Mouse (Mus musculus) heart, embryonic 13.5 days (tissue): ENCODE results near the gene Fndc3b. TPM values are rescaled to one million over a fixed set of nuclear protein-coding genes. Genes with fewer than 3 reads are reported as not detected.

Source experiments
- ATAC-seq: fragments of 200-750 bp; cut with Nextera tagmentation; 2 replicates; pipeline ENCODE4 v1.8.0; 2017; ENCODE audit warnings: moderate TSS enrichment; ENCODE audit not compliant: insufficient number of reproducible peaks, low FRiP score, low TSS enrichment; ENCODE audit errors: extremely low read depth
- H3K27ac ChIP-seq: fragments of 300-500 bp; sonication (generic); replicated peaks from 2 replicates; pipeline ENCODE4 v1.5.1; 2015; ENCODE audit warnings: moderate library complexity, mild to moderate bottlenecking, inconsistent platforms
- H3K27me3 ChIP-seq: fragments of 300-500 bp; sonication (generic); replicated peaks from 2 replicates; pipeline ENCODE4 v1.6.1; 2015; ENCODE audit warnings: mild to moderate bottlenecking, inconsistent platforms
- H3K36me3 ChIP-seq: fragments of 300-500 bp; sonication (generic); 2 replicates; pipeline ENCODE4 v1.6.1; 2015; ENCODE audit warnings: mild to moderate bottlenecking, inconsistent platforms
- H3K4me1 ChIP-seq: fragments of 300-500 bp; sonication (generic); 2 replicates; pipeline ENCODE4 v1.6.1; 2015; ENCODE audit warnings: inconsistent platforms
- H3K4me2 ChIP-seq: fragments of 300-500 bp; sonication (generic); 2 replicates; pipeline ENCODE4 v1.6.1; 2015; ENCODE audit warnings: inconsistent platforms, mild to moderate bottlenecking, moderate library complexity
- H3K4me3 ChIP-seq: fragments of 300-500 bp; sonication (generic); 2 replicates; pipeline ENCODE4 v1.5.1; 2015; ENCODE audit warnings: moderate library complexity, mild to moderate bottlenecking, inconsistent platforms
- H3K9ac ChIP-seq: fragments of 300-500 bp; sonication (generic); 2 replicates; pipeline ENCODE4 v1.6.1; 2015; ENCODE audit warnings: inconsistent platforms, mild to moderate bottlenecking, moderate library complexity
- H3K9me3 ChIP-seq: fragments of 300-500 bp; sonication (generic); 2 replicates; pipeline ENCODE4 v1.6.1; 2016; ENCODE audit warnings: inconsistent platforms
- WGBS: fragments of 180-500 bp; shearing (Covaris S2); methylation state at CpG from one replicate; pipeline ENCODE4 v1.1.7; 2015; ENCODE audit warnings: mixed read lengths; 5-methylcytosine and 5-hydroxymethylcytosine counted together
- polyA plus RNA-seq: library from polyadenylated mRNA; unstranded; fragments of >200 nt; fragmentation: Nextera tagmentation; extraction: Ambion mirVana; gene quantifications from 2 replicates; pipeline ENCODE4 v1.2.1, GENCODE M21; 2015

Gene Fndc3b
- polyA plus RNA-seq, 1 experiment from 2014 or later, result 22.3 TPM

GRCm38 (mm10) chr3:27691486-27692160, 19.5 kb downstream of the Fndc3b start:
- no peak overlapping the region for H3K4me2 ChIP-seq
- peaks cover 97% of the 10 kb centered on the region for H3K4me1 ChIP-seq
- H3K4me3 ChIP-seq, result no peak overlapping the region
- no peaks in the 10 kb centered on the region for H3K27me3 ChIP-seq
- no peaks in the 10 kb centered on the region for H3K9me3 ChIP-seq
- peak overlapping the region; percentile 91 for H3K27ac ChIP-seq
- no peak overlapping the region for H3K9ac ChIP-seq
- WGBS, result 75% methylated on average over 9 of the region's 9 CpGs
- no peak for ATAC-seq
- peaks cover 5% of the 10 kb centered on the region for H3K36me3 ChIP-seq

GRCm38 (mm10) chr3:27690030-27690429, 21.1 kb downstream of the Fndc3b start:
- peak; percentile 11; the same call in 1 of the 2 replicates for ATAC-seq
- Histone ChIP-seq H3K4me1 (peaks cover 95% of the 10 kb centered on the region), H3K9me3 (no peaks in the 10 kb centered on the region), H3K36me3 (peaks cover 8% of the 10 kb centered on the region), H3K27me3 (no peaks in the 10 kb centered on the region), H3K27ac (peak overlapping the region; percentile 91), H3K4me2 (peak overlapping the region; percentile 53), H3K4me3 (no peak overlapping the region), H3K9ac (0 out of 2 replicates have a peak overlapping the region, but pooled peaks have one; percentile 52)
- WGBS, result 41% methylated on average over 6 of the region's 6 CpGs

- WGBS, result 71% methylated on average over 12 of the region's 12 CpGs
- Histone ChIP-seq H3K4me1 (peaks cover 92% of the 10 kb centered on the region), H3K27ac (peak overlapping the region; percentile 91), H3K4me3 (no peak overlapping the region), H3K9ac (0 out of 2 replicates have a peak overlapping the region, but pooled peaks have one; percentile 19), H3K9me3 (no peaks in the 10 kb centered on the region), H3K27me3 (no peaks in the 10 kb centered on the region), H3K36me3 (peaks cover 11% of the 10 kb centered on the region), H3K4me2 (peak overlapping the region; percentile 53; the same call in 1 of the 2 replicates)
- no peak for ATAC-seq
Measured at GRCm38 (mm10) chr3:27689149-27689865, 21.8 kb downstream of the Fndc3b start.

GRCm38 (mm10) chr3:27686732-27687491, 24.2 kb downstream of the Fndc3b start:
- WGBS, result 55% methylated on average over 19 of the region's 19 CpGs
- Histone ChIP-seq H3K9me3 (no peaks in the 10 kb centered on the region), H3K27me3 (no peaks in the 10 kb centered on the region), H3K4me2 (0 out of 2 replicates have a peak overlapping the region, but pooled peaks have one; percentile 5), H3K4me3 (no peak overlapping the region), H3K36me3 (peaks cover 18% of the 10 kb centered on the region), H3K4me1 (peaks cover 82% of the 10 kb centered on the region), H3K9ac (0 out of 2 replicates have a peak overlapping the region, but pooled peaks have one; percentile 19), H3K27ac (peak overlapping the region; percentile 51)
- no peak for ATAC-seq

- H3K4me3 ChIP-seq, result no peak overlapping the region
- 90% methylated on average over 14 of the region's 14 CpGs for WGBS
- H3K27me3 ChIP-seq, result no peaks in the 10 kb centered on the region
- no peak for ATAC-seq
- no peak overlapping the region for H3K9ac ChIP-seq
- no peaks in the 10 kb centered on the region for H3K9me3 ChIP-seq
- peaks cover 25% of the 10 kb centered on the region for H3K36me3 ChIP-seq
- H3K4me2 ChIP-seq, result no peak overlapping the region
- peaks cover 71% of the 10 kb centered on the region for H3K4me1 ChIP-seq
- no peak overlapping the region for H3K27ac ChIP-seq
Measured at GRCm38 (mm10) chr3:27685650-27686208, 25.4 kb downstream of the Fndc3b start.

GRCm38 (mm10) chr3:27685134-27685533, 26.0 kb downstream of the Fndc3b start:
- Histone ChIP-seq H3K4me2 (no peak overlapping the region), H3K4me3 (no peak overlapping the region), H3K27ac (no peak overlapping the region), H3K27me3 (no peaks in the 10 kb centered on the region), H3K9me3 (no peaks in the 10 kb centered on the region), H3K9ac (no peak overlapping the region), H3K36me3 (peaks cover 31% of the 10 kb centered on the region), H3K4me1 (peaks cover 69% of the 10 kb centered on the region)
- 77% methylated on average over 6 of the region's 6 CpGs for WGBS
- ATAC-seq, result no peak

GRCm38 (mm10) chr3:27683374-27683773, 27.7 kb downstream of the Fndc3b start:
- no peak for ATAC-seq
- H3K4me3 ChIP-seq, result no peak overlapping the region
- H3K4me2 ChIP-seq, result no peak overlapping the region
- 41% methylated on average over 4 of the region's 4 CpGs for WGBS
- no peak overlapping the region for H3K9ac ChIP-seq
- no peaks in the 10 kb centered on the region for H3K9me3 ChIP-seq
- H3K27me3 ChIP-seq, result no peaks in the 10 kb centered on the region
- 0 out of 2 replicates have a peak overlapping the region, but pooled peaks have one; percentile 17 for H3K27ac ChIP-seq
- peaks cover 40% of the 10 kb centered on the region for H3K36me3 ChIP-seq
- peaks cover 53% of the 10 kb centered on the region for H3K4me1 ChIP-seq

GRCm38 (mm10) chr3:27677574-27677973, 33.5 kb downstream of the Fndc3b start:
- no peak overlapping the region; the same call in 1 of the 2 replicates for H3K27ac ChIP-seq
- WGBS, result 68% methylated on average over 6 of the region's 6 CpGs

GRCm38 (mm10) chr3:27673660-27674059, 37.4 kb downstream of the Fndc3b start:
- WGBS, result 38% methylated on average over 7 of the region's 7 CpGs
- no peak overlapping the region for H3K4me2 ChIP-seq
- ATAC-seq, result no peak
- H3K27ac ChIP-seq, result peak overlapping the region; percentile 90
- H3K36me3 ChIP-seq, result peaks cover 10% of the 10 kb centered on the region; the same call in 1 of the 2 replicates
- H3K4me1 ChIP-seq, result peaks cover 87% of the 10 kb centered on the region
- H3K4me3 ChIP-seq, result no peak overlapping the region
- no peaks in the 10 kb centered on the region for H3K27me3 ChIP-seq
- no peaks in the 10 kb centered on the region for H3K9me3 ChIP-seq
- H3K9ac ChIP-seq, result 0 out of 2 replicates have a peak overlapping the region, but pooled peaks have one; percentile 33

More at GRCm38 (mm10) chr3:27677574-27677973, 33.5 kb downstream of the Fndc3b start:
- Histone ChIP-seq H3K9ac (no peak overlapping the region), H3K36me3 (peaks cover 36% of the 10 kb centered on the region), H3K4me1 (peaks cover 52% of the 10 kb centered on the region), H3K4me3 (no peak overlapping the region), H3K9me3 (no peaks in the 10 kb centered on the region), H3K27me3 (no peaks in the 10 kb centered on the region), H3K4me2 (no peak overlapping the region)
- no peak for ATAC-seq

GRCm38 (mm10) chr3:27670416-27670815, 40.7 kb downstream of the Fndc3b start:
- H3K4me2 ChIP-seq, result peak overlapping the region; percentile 45

More at GRCm38 (mm10) chr3:27670416-27670815, 40.7 kb downstream of the Fndc3b start:
- no peaks in the 10 kb centered on the region for H3K9me3 ChIP-seq
- peak overlapping the region; percentile 69 for H3K9ac ChIP-seq
- no peaks in the 10 kb centered on the region for H3K27me3 ChIP-seq
- peak overlapping the region; percentile 90 for H3K27ac ChIP-seq
- peaks cover 96% of the 10 kb centered on the region for H3K4me1 ChIP-seq
- ATAC-seq, result no peak
- no peak overlapping the region for H3K4me3 ChIP-seq
- 32% methylated on average over 12 of the region's 12 CpGs for WGBS
- 0 out of 2 replicates have a peak, but pooled peaks cover 4% of the 10 kb centered on the region for H3K36me3 ChIP-seq
